Mouse (Mus musculus) liver, adult 2 months (tissue): ENCODE results near the gene Rcc1l. TPM values are rescaled to one million over a fixed set of nuclear protein-coding genes. Genes with fewer than 3 reads are reported as not detected.
A peak's percentile ranks its signal among the peaks of the same experiment; 100 is the strongest.

Experiments used
- DNase-seq: peaks from one replicate; pipeline ENCODE4 v3.0.0-alpha.2; 2011; ENCODE audit warnings: low read depth, low spot score; ENCODE audit errors: extremely low read depth
- H3K27ac ChIP-seq: fragments of 200-500 bp; replicated peaks from 2 replicates; pipeline ENCODE4 v1.5.1; 2012; ENCODE audit warnings: low read depth, mild to moderate bottlenecking, control low read depth, inconsistent platforms, low read length; ENCODE audit not compliant: insufficient read depth
- H3K27me3 ChIP-seq: fragments of 200-500 bp; 2 replicates; pipeline ENCODE4 v1.6.1; 2012; ENCODE audit warnings: mild to moderate bottlenecking, moderate library complexity, low read length, inconsistent platforms; ENCODE audit not compliant: control insufficient read depth, insufficient read depth
- H3K36me3 ChIP-seq: fragments of 200-500 bp; 2 replicates; pipeline ENCODE4 v1.6.1; 2012; ENCODE audit warnings: low read length, inconsistent platforms; ENCODE audit not compliant: control insufficient read depth, insufficient read depth
- H3K4me1 ChIP-seq: fragments of 200-500 bp; 2 replicates; pipeline ENCODE4 v1.6.1; 2011; ENCODE audit warnings: low read length; ENCODE audit not compliant: control insufficient read depth, insufficient read depth
- H3K4me3 ChIP-seq: fragments of 200-500 bp; 2 replicates; pipeline ENCODE4 v1.5.1; 2011; ENCODE audit warnings: low read depth, mild to moderate bottlenecking, control low read depth, low read length, moderate library complexity; ENCODE audit not compliant: insufficient read depth
- H3K79me2 ChIP-seq: fragments of 200-500 bp; 2 replicates; pipeline ENCODE4 v1.6.1; 2012; ENCODE audit warnings: inconsistent platforms, mild to moderate bottlenecking, low read length, moderate library complexity; ENCODE audit not compliant: control insufficient read depth, insufficient read depth
- H3K9ac ChIP-seq: fragments of 200-500 bp; 2 replicates; pipeline ENCODE4 v1.6.1; 2012; ENCODE audit warnings: low read depth, mild to moderate bottlenecking, control low read depth, inconsistent platforms, low read length
- CTCF ChIP-seq: fragments of 200-500 bp; IDR thresholded peaks from 2 replicates; pipeline ENCODE4 v1.5.1; 2011; ENCODE audit warnings: low read depth, low read length, control low read depth
- POLR2A ChIP-seq: fragments of 200-500 bp; IDR thresholded peaks from 2 replicates; pipeline ENCODE4 v1.6.1; 2011; ENCODE audit warnings: low read length, control low read depth; ENCODE audit not compliant: insufficient read depth; ENCODE audit errors: extremely low read depth
- WGBS: fragments of 180-500 bp; shearing (Covaris S2); methylation state at CpG from one replicate; pipeline ENCODE4 v1.1.7; 2018; 5-methylcytosine and 5-hydroxymethylcytosine counted together
- polyA plus RNA-seq: library from polyadenylated mRNA; depleted of rRNA; stranded (reverse); fragments of >200 nt; gene quantifications from 2 replicates; pipeline ENCODE4 v1.2.3, GENCODE M21; 2012
- total RNA-seq: library from RNA; depleted of rRNA; stranded (reverse); fragments of >200 nt; gene quantifications from 2 replicates; pipeline ENCODE4 v1.2.3, GENCODE M21; 2014

Gene Rcc1l
- total and polyA plus RNA-seq, 2 experiments, result 9.9 to 16.4 TPM

GRCm38 (mm10) chr5:134121138-134121892 lies 55.3 kb downstream of the Rcc1l start:
- WGBS, result 33% methylated on average over 9 of the region's 9 CpGs
- H3K4me1 ChIP-seq, result no peaks in the 10 kb centered on the region
- no peaks in the 10 kb centered on the region for H3K36me3 ChIP-seq
- no peaks in the 10 kb centered on the region for H3K79me2 ChIP-seq
- H3K4me3 ChIP-seq, result no peak overlapping the region
- no peak overlapping the region for H3K9ac ChIP-seq
- TF ChIP-seq POLR2A (no peak), CTCF (no peak)
- peak; percentile 70 for DNase-seq
- H3K27ac ChIP-seq, result no peak overlapping the region
- no peaks in the 10 kb centered on the region for H3K27me3 ChIP-seq

GRCm38 (mm10) chr5:134120135-134120534 lies 56.4 kb downstream of the Rcc1l start:
- no peak for TF ChIP-seq POLR2A
- TF ChIP-seq CTCF, result no peak
- Histone ChIP-seq H3K4me3 (no peak overlapping the region), H3K27ac (no peak overlapping the region), H3K27me3 (no peaks in the 10 kb centered on the region), H3K4me1 (no peaks in the 10 kb centered on the region), H3K79me2 (no peaks in the 10 kb centered on the region), H3K36me3 (no peaks in the 10 kb centered on the region), H3K9ac (no peak overlapping the region)
- WGBS, result 97% methylated on average over 3 of the region's 3 CpGs
- DNase-seq, result no peak

DNA sequence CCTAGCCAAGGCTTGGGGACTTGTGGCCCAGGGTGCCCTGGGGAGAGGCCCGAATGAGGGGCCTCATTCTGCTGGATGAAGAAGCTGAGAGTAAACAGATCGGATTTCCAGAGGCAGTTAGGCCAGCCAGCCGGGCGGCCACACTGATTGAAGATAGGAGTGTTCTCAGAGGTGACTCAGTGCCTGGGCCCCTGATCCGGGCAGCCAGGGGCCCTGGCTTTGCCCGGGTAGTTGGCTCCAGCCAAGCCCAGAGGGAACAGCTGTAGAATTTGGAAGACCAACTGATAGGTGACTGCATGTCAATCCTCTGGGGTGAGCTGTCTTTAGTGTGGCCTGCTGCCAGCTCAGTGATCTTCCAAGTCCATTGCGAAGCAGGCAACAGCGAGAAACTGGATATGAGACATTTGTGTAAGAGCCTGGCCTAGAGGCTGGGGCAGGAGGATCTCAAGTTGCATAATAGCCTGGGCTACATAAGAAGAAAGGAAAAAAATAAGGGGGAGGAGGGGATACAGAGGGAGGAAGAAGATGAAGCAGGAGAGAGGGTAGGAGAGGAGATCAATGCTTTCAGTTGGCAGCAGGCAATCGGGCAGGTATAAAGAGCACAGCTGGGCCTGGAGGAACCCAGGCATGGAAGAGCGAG lies 57.0 kb downstream of the Rcc1l start:
- Histone ChIP-seq H3K4me3 (no peak overlapping the region), H3K9ac (no peak overlapping the region), H3K4me1 (no peaks in the 10 kb centered on the region), H3K27ac (no peak overlapping the region), H3K36me3 (no peaks in the 10 kb centered on the region), H3K27me3 (no peaks in the 10 kb centered on the region), H3K79me2 (no peaks in the 10 kb centered on the region)
- DNase-seq, result peak; percentile 42
- whole genome bisulfite sequencing, result 69% methylated on average over 10 of the region's 10 CpGs
- TF ChIP-seq CTCF (no peak), POLR2A (no peak)

DNA sequence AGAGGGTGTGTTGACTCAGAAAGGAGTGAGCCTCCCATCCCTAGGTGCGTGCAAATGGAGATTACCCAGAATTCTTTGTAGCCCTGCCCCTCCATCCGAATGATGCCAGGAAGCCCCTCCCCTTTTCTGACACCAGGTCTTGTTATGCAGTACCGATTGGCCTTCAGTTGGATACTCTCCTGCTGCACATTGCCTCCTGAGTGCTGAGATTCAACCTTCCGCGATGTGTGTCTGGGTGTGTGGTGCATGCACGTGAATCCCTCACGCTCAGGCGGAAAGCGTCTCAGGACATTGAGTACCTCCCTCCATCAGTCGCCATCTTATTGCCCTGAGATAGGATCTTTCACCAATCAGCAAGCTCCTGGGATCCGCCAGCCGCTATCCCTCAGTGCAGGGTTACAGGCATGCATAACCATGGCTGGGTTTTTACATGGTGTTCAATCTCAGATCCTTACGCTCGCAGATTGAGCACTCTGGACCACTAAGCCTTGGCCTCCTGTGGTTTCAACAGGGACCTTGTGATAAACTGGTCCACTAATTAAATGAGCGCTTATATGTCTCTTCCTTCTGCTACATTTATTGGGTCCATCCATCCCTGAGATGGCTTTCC lies 57.7 kb downstream of the Rcc1l start:
- no peak overlapping the region for H3K27ac ChIP-seq
- H3K36me3 ChIP-seq, result no peaks in the 10 kb centered on the region
- 95% methylated on average over 15 of the region's 15 CpGs for WGBS
- H3K9ac ChIP-seq, result no peak overlapping the region
- no peak overlapping the region for H3K4me3 ChIP-seq
- no peaks in the 10 kb centered on the region for H3K27me3 ChIP-seq
- H3K4me1 ChIP-seq, result no peaks in the 10 kb centered on the region
- TF ChIP-seq CTCF (no peak), POLR2A (no peak)
- no peaks in the 10 kb centered on the region for H3K79me2 ChIP-seq
- DNase-seq, result no peak

- no peak overlapping the region for H3K9ac ChIP-seq
- no peaks in the 10 kb centered on the region for H3K27me3 ChIP-seq
- H3K79me2 ChIP-seq, result no peaks in the 10 kb centered on the region
- H3K36me3 ChIP-seq, result no peaks in the 10 kb centered on the region
- TF ChIP-seq POLR2A, result no peak
- no peak for TF ChIP-seq CTCF
- H3K4me1 ChIP-seq, result no peaks in the 10 kb centered on the region
- H3K4me3 ChIP-seq, result no peak overlapping the region
- DNase-seq, result no peak
- WGBS, result 93% methylated on average over 7 of the region's 7 CpGs
- H3K27ac ChIP-seq, result no peak overlapping the region
Measured at GRCm38 (mm10) chr5:134115639-134116259, 60.8 kb downstream of the Rcc1l start.
